ENCODE assay signal across 8 mouse cellular contexts in the genomic region with DNA sequence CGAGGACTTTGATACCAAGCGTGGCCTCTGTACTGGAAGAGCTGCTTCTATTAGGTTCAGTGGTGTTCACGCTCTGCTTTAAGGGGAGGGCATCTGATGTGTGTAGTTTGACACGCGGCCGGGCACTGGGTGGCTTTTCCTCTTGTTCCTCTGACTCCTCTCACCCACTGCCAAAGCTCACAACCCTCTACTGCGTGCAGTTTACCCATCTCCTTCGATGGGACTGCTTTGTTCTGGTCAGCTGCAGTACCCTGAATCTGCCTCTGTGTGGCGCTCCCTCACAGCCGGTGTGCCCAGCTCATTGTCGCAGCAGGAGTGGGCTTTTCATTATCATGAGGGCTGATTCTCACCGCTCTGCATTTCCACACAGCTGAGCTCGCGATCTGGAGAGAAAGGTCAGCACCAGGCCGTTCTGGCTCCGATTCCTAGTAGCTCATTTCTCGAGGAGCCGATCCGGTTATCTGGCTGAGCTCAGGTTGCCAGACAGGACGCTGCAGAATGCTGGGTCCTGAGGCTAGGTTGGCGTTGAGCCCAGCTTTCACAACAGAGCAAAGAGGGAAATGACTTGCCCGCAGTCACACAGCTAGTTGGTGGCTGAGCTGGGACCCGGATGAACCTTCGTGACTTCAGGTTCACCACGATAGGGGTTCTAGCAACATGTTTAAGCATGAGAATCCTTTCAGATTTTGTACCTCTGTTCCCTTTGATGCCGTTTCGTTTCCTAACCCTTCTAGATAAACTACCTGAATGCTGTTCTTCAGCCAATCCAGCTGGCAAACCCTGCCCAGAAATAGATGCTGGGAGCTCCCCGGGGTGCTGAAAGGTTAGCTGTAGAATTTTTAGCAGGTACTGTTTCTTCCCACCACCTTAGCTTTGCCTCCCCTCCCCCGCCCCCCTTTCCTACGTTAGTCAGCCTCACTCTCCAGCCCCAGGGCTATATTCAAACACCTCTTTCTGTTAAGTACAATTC. TPM values are rescaled to one million over a fixed set of nuclear protein-coding genes. Genes with fewer than 3 reads are reported as not detected.
DNase-seq lines count a peak whose midpoint lies in the region; ATAC-seq and TF ChIP-seq lines count a peak whose summit lies in the region.

No protein-coding gene starts in this region.

- DNase-seq in adrenal gland, postnatal 4 days (ENCODE audit: low spot score in 2 of 2), result peak; percentile 60 to 65
- DNase-seq in spleen, postnatal 36 days (ENCODE audit: low spot score in 2 of 2), result peak; percentile 61 to 66

- H3K27me3 ChIP-seq in C2C12 (ENCODE audit: control insufficient read depth, insufficient read depth, insufficient read length), result no peaks in the 10 kb centered on the region
- no peaks in the 10 kb centered on the region for H3K27me3 ChIP-seq in embryonic facial prominence, embryonic 13.5 days
- H3K27me3 ChIP-seq in heart, embryonic 11.5 days (ENCODE audit: control insufficient read depth, insufficient read depth, low read length), result no peaks in the 10 kb centered on the region
- H3K27me3 ChIP-seq in kidney, embryonic 14.5 days (ENCODE audit: control insufficient read depth, insufficient read depth, low read length), result no peaks in the 10 kb centered on the region
- no peaks in the 10 kb centered on the region for H3K27me3 ChIP-seq in limb, embryonic 15.5 days
- no peaks in the 10 kb centered on the region for H3K27me3 ChIP-seq in midbrain, embryonic 16.5 days (ENCODE audit: control insufficient read depth, insufficient read depth, low read depth, low read length)

- H3K79me2 ChIP-seq in C2C12 (ENCODE audit: control insufficient read depth, insufficient read depth), result no peaks in the 10 kb centered on the region

- TF ChIP-seq CTCF in C2C12 (IDR thresholded peaks at IDR 0.05; ENCODE audit: control insufficient read depth, insufficient read depth, insufficient read length), result peak; percentile 94

- 13% methylated on average over 30 of the region's 30 CpGs for WGBS in embryonic facial prominence, embryonic 13.5 days
- 11% methylated on average over 30 of the region's 30 CpGs for WGBS in heart, embryonic 11.5 days (ENCODE audit: insufficient replicate concordance)
- 15% methylated on average over 30 of the region's 30 CpGs for WGBS in kidney, embryonic 14.5 days
- 13% methylated on average over 30 of the region's 30 CpGs for WGBS in limb, embryonic 15.5 days
- WGBS in midbrain, embryonic 16.5 days, result 14% methylated on average over 30 of the region's 30 CpGs

- no peaks in the 10 kb centered on the region for H3K36me3 ChIP-seq in C2C12 (ENCODE audit: control insufficient read depth, insufficient read depth)
- peaks cover 45% of the 10 kb centered on the region for H3K36me3 ChIP-seq in embryonic facial prominence, embryonic 13.5 days
- peaks cover 28% of the 10 kb centered on the region for H3K36me3 ChIP-seq in heart, embryonic 11.5 days (ENCODE audit: control insufficient read depth, insufficient read depth, low read length)
- peaks cover 40% of the 10 kb centered on the region for H3K36me3 ChIP-seq in kidney, embryonic 14.5 days (ENCODE audit: control insufficient read depth, insufficient read depth, low read length)
- peaks cover 45% of the 10 kb centered on the region for H3K36me3 ChIP-seq in limb, embryonic 15.5 days
- H3K36me3 ChIP-seq in midbrain, embryonic 16.5 days (ENCODE audit: control insufficient read depth, insufficient read depth, low read length), result peaks cover 17% of the 10 kb centered on the region

- H3K4me1 ChIP-seq in embryonic facial prominence, embryonic 13.5 days, result peaks cover 27% of the 10 kb centered on the region
- H3K4me1 ChIP-seq in heart, embryonic 11.5 days (ENCODE audit: control insufficient read depth, insufficient read depth, low read length), result peaks cover 17% of the 10 kb centered on the region
- peaks cover 22% of the 10 kb centered on the region for H3K4me1 ChIP-seq in kidney, embryonic 14.5 days (ENCODE audit: control insufficient read depth, insufficient read depth, low read length)
- peaks cover 23% of the 10 kb centered on the region for H3K4me1 ChIP-seq in limb, embryonic 15.5 days
- H3K4me1 ChIP-seq in midbrain, embryonic 16.5 days (ENCODE audit: control insufficient read depth, insufficient read depth, low read length), result peaks cover 10% of the 10 kb centered on the region; the same call in 1 of the 2 replicates

- H3K9me3 ChIP-seq in embryonic facial prominence, embryonic 13.5 days, result no peaks in the 10 kb centered on the region
- no peaks in the 10 kb centered on the region for H3K9me3 ChIP-seq in heart, embryonic 11.5 days (replicated peaks; ENCODE audit: control insufficient read depth, low read length)
- no peaks in the 10 kb centered on the region for H3K9me3 ChIP-seq in kidney, embryonic 14.5 days (ENCODE audit: control insufficient read depth, low read length)
- no peaks in the 10 kb centered on the region for H3K9me3 ChIP-seq in limb, embryonic 15.5 days
- H3K9me3 ChIP-seq in midbrain, embryonic 16.5 days (replicated peaks; ENCODE audit: control insufficient read depth, low read length, poor library complexity, severe bottlenecking), result no peaks in the 10 kb centered on the region

- H3K4me2 ChIP-seq in embryonic facial prominence, embryonic 13.5 days, result peak overlapping the region; percentile 45
- peak overlapping the region; percentile 53 for H3K4me2 ChIP-seq in heart, embryonic 11.5 days
- peak overlapping the region; percentile 26; the same call in 1 of the 2 replicates for H3K4me2 ChIP-seq in kidney, embryonic 14.5 days (replicated peaks; ENCODE audit: low read depth, low read length)
- peak overlapping the region; percentile 32 for H3K4me2 ChIP-seq in limb, embryonic 15.5 days
- H3K4me2 ChIP-seq in midbrain, embryonic 16.5 days (ENCODE audit: low read length), result peak overlapping the region; percentile 38

- H3K4me3 ChIP-seq in C2C12 (ENCODE audit: insufficient read depth, poor library complexity, severe bottlenecking), result no peak overlapping the region
- no peak overlapping the region for H3K4me3 ChIP-seq in embryonic facial prominence, embryonic 13.5 days
- H3K4me3 ChIP-seq in heart, embryonic 11.5 days (ENCODE audit: low read depth, low read length), result peak overlapping the region; percentile 19; the same call in 1 of the 2 replicates
- H3K4me3 ChIP-seq in kidney, embryonic 14.5 days (ENCODE audit: low read length), result no peak overlapping the region
- H3K4me3 ChIP-seq in limb, embryonic 15.5 days, result no peak overlapping the region; the same call in 1 of the 2 replicates
- H3K4me3 ChIP-seq in midbrain, embryonic 16.5 days (ENCODE audit: low read depth, low read length), result peak overlapping the region; percentile 8; the same call in 1 of the 2 replicates

- peak overlapping the region; percentile 55; the same call in 1 of the 2 replicates for H3K27ac ChIP-seq in embryonic facial prominence, embryonic 13.5 days
- H3K27ac ChIP-seq in heart, embryonic 11.5 days (ENCODE audit: low read depth, low read length), result 0 out of 2 replicates have a peak overlapping the region, but pooled peaks have one; percentile 12
- H3K27ac ChIP-seq in kidney, embryonic 14.5 days (ENCODE audit: low read depth, low read length), result no peak overlapping the region
- H3K27ac ChIP-seq in limb, embryonic 15.5 days, result peak overlapping the region; percentile 48; the same call in 1 of the 2 replicates
- peak overlapping the region; percentile 62 for H3K27ac ChIP-seq in midbrain, embryonic 16.5 days (ENCODE audit: low read length)

- H3K9ac ChIP-seq in embryonic facial prominence, embryonic 13.5 days, result 0 out of 2 replicates have a peak overlapping the region, but pooled peaks have one; percentile 32
- 0 out of 2 replicates have a peak overlapping the region, but pooled peaks have one; percentile 46 for H3K9ac ChIP-seq in heart, embryonic 11.5 days (ENCODE audit: low read depth, low read length)
- H3K9ac ChIP-seq in kidney, embryonic 14.5 days (ENCODE audit: low read depth, low read length), result peak overlapping the region; percentile 29; the same call in 1 of the 2 replicates
- no peak overlapping the region for H3K9ac ChIP-seq in limb, embryonic 15.5 days
- peak overlapping the region; percentile 43; the same call in 1 of the 2 replicates for H3K9ac ChIP-seq in midbrain, embryonic 16.5 days (ENCODE audit: low read depth, low read length)

- H3K79me3 ChIP-seq in C2C12 (ENCODE audit: low read depth), result no peaks in the 10 kb centered on the region

- ATAC-seq in embryonic facial prominence, embryonic 13.5 days (ENCODE audit: insufficient number of reproducible peaks, insufficient read depth, low FRiP score, low TSS enrichment, low read depth), result no peak
- ATAC-seq in heart, embryonic 11.5 days (replicated peaks; ENCODE audit: insufficient number of reproducible peaks, low FRiP score, low TSS enrichment), result 0 out of 2 replicates have a peak, but pooled peaks have one; percentile 11
- ATAC-seq in kidney, embryonic 14.5 days (ENCODE audit: low FRiP score, low TSS enrichment), result peak; percentile 43
- ATAC-seq in limb, embryonic 15.5 days (ENCODE audit: insufficient number of reproducible peaks, low FRiP score, low TSS enrichment, low read depth), result no peak
- ATAC-seq in midbrain, embryonic 16.5 days, result peak; percentile 41

- peak overlapping the region; percentile 34 for H3ac ChIP-seq in C2C12 (ENCODE audit: control insufficient read depth, insufficient read length, low read depth)

RNA-seq across cellular contexts. Expression of a gene that starts 10.2 kb away (rescaled TPM):
- polyA plus RNA-seq in C2C12 (2012; fragmentation: generic; extraction: Trizol), result 0.05 TPM
- total RNA-seq in adrenal gland, postnatal 4 days (2021), result under 1 TPM; 0.39 to 0.76 TPM
- polyA plus RNA-seq in embryonic facial prominence, embryonic 13.5 days (2015; fragmentation: Nextera tagmentation; extraction: Ambion mirVana), result 0.28 and 0.30 TPM in 2 replicates
- polyA plus RNA-seq in heart, embryonic 11.5 days (2014; fragmentation: Nextera tagmentation; extraction: Ambion mirVana), result 0.30 and 0.42 TPM in 2 replicates
- 0.23 and 0.31 TPM in 2 replicates for polyA plus RNA-seq in kidney, embryonic 14.5 days (2014; fragmentation: Nextera tagmentation; extraction: Ambion mirVana)
- polyA plus RNA-seq in limb, embryonic 15.5 days (2015; fragmentation: Nextera tagmentation; extraction: Ambion mirVana), result 0.24 and 0.46 TPM in 2 replicates
- polyA plus RNA-seq in midbrain, embryonic 16.5 days (2015; fragmentation: Nextera tagmentation; extraction: Ambion mirVana), result 0.15 and 0.20 TPM in 2 replicates

RNA-seq across cellular contexts. Expression of a gene that starts 10.7 kb away (rescaled TPM):
- 3.6 TPM for polyA plus RNA-seq in C2C12 (2012; fragmentation: generic; extraction: Trizol)
- 10 to 100 TPM; 29.7 to 29.9 TPM for total RNA-seq in adrenal gland, postnatal 4 days (2021)
- polyA plus RNA-seq in embryonic facial prominence, embryonic 13.5 days (2015; fragmentation: Nextera tagmentation; extraction: Ambion mirVana), result 21.0 and 22.0 TPM in 2 replicates
- 6.0 and 8.9 TPM in 2 replicates for polyA plus RNA-seq in heart, embryonic 11.5 days (2014; fragmentation: Nextera tagmentation; extraction: Ambion mirVana)
- polyA plus RNA-seq in kidney, embryonic 14.5 days (2014; fragmentation: Nextera tagmentation; extraction: Ambion mirVana), result 7.0 and 9.7 TPM in 2 replicates
- 18.6 and 20.5 TPM in 2 replicates for polyA plus RNA-seq in limb, embryonic 15.5 days (2015; fragmentation: Nextera tagmentation; extraction: Ambion mirVana)
- polyA plus RNA-seq in midbrain, embryonic 16.5 days (2015; fragmentation: Nextera tagmentation; extraction: Ambion mirVana), result 10.4 and 10.5 TPM in 2 replicates

RNA-seq across cellular contexts. Expression of a gene that starts 20.2 kb away (rescaled TPM):
- 0.13 TPM for polyA plus RNA-seq in C2C12 (2012; fragmentation: generic; extraction: Trizol)
- total RNA-seq in adrenal gland, postnatal 4 days (2021), result 10 to 100 TPM; 46.0 to 52.0 TPM
- 27.8 and 28.1 TPM in 2 replicates for polyA plus RNA-seq in embryonic facial prominence, embryonic 13.5 days (2015; fragmentation: Nextera tagmentation; extraction: Ambion mirVana)
- polyA plus RNA-seq in heart, embryonic 11.5 days (2014; fragmentation: Nextera tagmentation; extraction: Ambion mirVana), result 12.5 and 20.3 TPM in 2 replicates
- polyA plus RNA-seq in kidney, embryonic 14.5 days (2014; fragmentation: Nextera tagmentation; extraction: Ambion mirVana), result 11.0 and 15.6 TPM in 2 replicates
- 21.6 and 25.5 TPM in 2 replicates for polyA plus RNA-seq in limb, embryonic 15.5 days (2015; fragmentation: Nextera tagmentation; extraction: Ambion mirVana)
- polyA plus RNA-seq in midbrain, embryonic 16.5 days (2015; fragmentation: Nextera tagmentation; extraction: Ambion mirVana), result 11.0 and 11.9 TPM in 2 replicates

RNA-seq across cellular contexts. Expression of a gene that starts 26.1 kb away (rescaled TPM):
- polyA plus RNA-seq in C2C12 (2012; fragmentation: generic; extraction: Trizol), result 4.7 TPM
- 10 to 100 TPM; 65.3 to 71.9 TPM for total RNA-seq in adrenal gland, postnatal 4 days (2021)
- polyA plus RNA-seq in embryonic facial prominence, embryonic 13.5 days (2015; fragmentation: Nextera tagmentation; extraction: Ambion mirVana), result 79.8 and 85.5 TPM in 2 replicates
- 36.9 and 42.2 TPM in 2 replicates for polyA plus RNA-seq in heart, embryonic 11.5 days (2014; fragmentation: Nextera tagmentation; extraction: Ambion mirVana)
- polyA plus RNA-seq in kidney, embryonic 14.5 days (2014; fragmentation: Nextera tagmentation; extraction: Ambion mirVana), result 61.3 and 64.7 TPM in 2 replicates
- polyA plus RNA-seq in limb, embryonic 15.5 days (2015; fragmentation: Nextera tagmentation; extraction: Ambion mirVana), result 87.1 and 91.0 TPM in 2 replicates
- 160 and 180 TPM in 2 replicates for polyA plus RNA-seq in midbrain, embryonic 16.5 days (2015; fragmentation: Nextera tagmentation; extraction: Ambion mirVana)

RNA-seq across cellular contexts. Expression of a gene that starts 51.1 kb away (rescaled TPM):
- 1.2 TPM for polyA plus RNA-seq in C2C12 (2012; fragmentation: generic; extraction: Trizol)
- 10 to 100 TPM; 47.0 to 49.4 TPM for total RNA-seq in adrenal gland, postnatal 4 days (2021)
- polyA plus RNA-seq in embryonic facial prominence, embryonic 13.5 days (2015; fragmentation: Nextera tagmentation; extraction: Ambion mirVana), result 156 and 160 TPM in 2 replicates
- 15.5 and 16.9 TPM in 2 replicates for polyA plus RNA-seq in heart, embryonic 11.5 days (2014; fragmentation: Nextera tagmentation; extraction: Ambion mirVana)
- polyA plus RNA-seq in kidney, embryonic 14.5 days (2014; fragmentation: Nextera tagmentation; extraction: Ambion mirVana), result 26.3 and 33.8 TPM in 2 replicates
- polyA plus RNA-seq in limb, embryonic 15.5 days (2015; fragmentation: Nextera tagmentation; extraction: Ambion mirVana), result 89.3 and 95.9 TPM in 2 replicates
- 6.7 and 7.0 TPM in 2 replicates for polyA plus RNA-seq in midbrain, embryonic 16.5 days (2015; fragmentation: Nextera tagmentation; extraction: Ambion mirVana)

Comparison
In these comparisons a context has a peak if more than half of its experiments do, and no peak if none do; other contexts are left out.
1. H3K4me3 ChIP-seq: peak in heart, embryonic 11.5 days (single experiment) and midbrain, embryonic 16.5 days (single experiment); none in C2C12 (single experiment), embryonic facial prominence, embryonic 13.5 days (single experiment), kidney, embryonic 14.5 days (single experiment) and limb, embryonic 15.5 days (single experiment).
2. ATAC-seq: peak in heart, embryonic 11.5 days (single experiment), kidney, embryonic 14.5 days (single experiment) and midbrain, embryonic 16.5 days (single experiment); none in embryonic facial prominence, embryonic 13.5 days (single experiment) and limb, embryonic 15.5 days (single experiment).
3. RNA of a gene that starts 20.2 kb away (polyA plus RNA-seq): 27.8 to 28.1 TPM in embryonic facial prominence, embryonic 13.5 days, 21.6 to 25.5 TPM in limb, embryonic 15.5 days, 11.0 to 15.6 TPM in kidney, embryonic 14.5 days, 12.5 to 20.3 TPM in heart, embryonic 11.5 days and 11.0 to 11.9 TPM in midbrain, embryonic 16.5 days; 0.13 TPM in C2C12 (single experiment); every median in the first group is over 10 times any median in the second.
4. Peak in every context shown above with its lines, with median percentiles within 50 percentile points of each other: H3K4me2 ChIP-seq.